Mouse (Mus musculus): ENCODE data around the gene Bhlhe41.

DNA sequence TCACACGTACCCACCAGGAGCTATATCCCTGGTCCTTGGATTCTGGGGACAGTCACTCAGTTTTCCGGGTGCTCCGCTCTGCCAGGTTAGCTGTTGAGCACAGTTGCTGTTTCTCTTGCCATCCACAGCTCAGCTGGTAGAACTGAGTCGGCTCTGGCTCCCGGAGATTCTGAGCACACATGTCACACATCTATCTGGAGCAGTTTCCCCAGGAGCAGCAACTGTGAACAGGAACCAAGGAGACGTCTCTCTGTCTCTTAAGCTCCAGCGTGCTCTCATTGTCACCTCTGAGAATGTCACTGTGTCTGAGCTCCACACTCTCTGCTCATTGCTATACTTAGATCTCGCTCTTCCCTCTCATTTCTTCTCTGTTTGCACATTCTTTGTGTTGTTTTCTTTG, 32.4 kb downstream of the Bhlhe41 start:
- TF ChIP-seq CTCF (conservative IDR thresholded peaks at IDR 0.05; ENCODE audit: low read length): no peak
- TF ChIP-seq NANOG (IDR thresholded peaks at IDR 0.05; ENCODE audit: borderline replicate concordance, low read length): no peak
